Mouse (Mus musculus) E14TG2a.4 (cell line): Measurements from ENCODE around the gene Stambpl1.

Experiments used
- CTCF ChIP-seq: conservative IDR thresholded peaks from 2 replicates; pipeline ENCODE4 v1.5.1; 2014; ENCODE audit warnings: low read length
- NANOG ChIP-seq: IDR thresholded peaks from 2 replicates; pipeline ENCODE4 v1.6.1; 2014; ENCODE audit warnings: borderline replicate concordance, low read length, mixed read lengths
- POU5F1 ChIP-seq: IDR thresholded peaks from 2 replicates; pipeline ENCODE4 v1.6.1; 2014; ENCODE audit warnings: low read length, borderline replicate concordance

- TF ChIP-seq CTCF, result no peak
- no peak for TF ChIP-seq POU5F1
- TF ChIP-seq NANOG, result no peak
Measured at GRCm38 (mm10) chr19:34198066-34198465, 6.0 kb downstream of the Stambpl1 start.
